Mouse (Mus musculus) midbrain, embryonic 11.5 days (tissue): ENCODE results near the gene Ifi203. TPM values are rescaled to one million over a fixed set of nuclear protein-coding genes. Genes with fewer than 3 reads are reported as not detected.
"Not testable (repeated sequence)": the region's sequence is repeated elsewhere in the genome, so short reads cannot be mapped to it uniquely, and the experiment has no call there.

Source experiments
- ATAC-seq: fragments of 200-750 bp; cut with Nextera tagmentation; 2 replicates; pipeline ENCODE4 v1.8.0; 2017; ENCODE audit warnings: moderate TSS enrichment, moderate library complexity; ENCODE audit not compliant: low FRiP score
- DNase-seq: peaks from one replicate; pipeline ENCODE4 v3.0.0; 2015; ENCODE audit warnings: low spot score; ENCODE audit errors: missing footprints
- H3K27ac ChIP-seq: fragments of 300-500 bp; sonication (generic); 2 replicates; pipeline ENCODE4 v1.5.1; 2014; ENCODE audit warnings: low read depth, low read length
- H3K27me3 ChIP-seq: fragments of 300-500 bp; sonication (generic); 2 replicates; pipeline ENCODE4 v1.6.1; 2014; ENCODE audit warnings: mild to moderate bottlenecking, low read length, moderate library complexity, mixed read lengths; ENCODE audit not compliant: control insufficient read depth, insufficient read depth
- H3K36me3 ChIP-seq: fragments of 300-500 bp; sonication (generic); 2 replicates; pipeline ENCODE4 v1.6.1; 2014; ENCODE audit warnings: mild to moderate bottlenecking, low read length, moderate library complexity, mixed read lengths; ENCODE audit not compliant: control insufficient read depth, insufficient read depth
- H3K4me1 ChIP-seq: fragments of 300-500 bp; sonication (generic); 2 replicates; pipeline ENCODE4 v1.6.1; 2014; ENCODE audit warnings: low read length; ENCODE audit not compliant: control insufficient read depth, insufficient read depth
- H3K4me2 ChIP-seq: fragments of 300-500 bp; sonication (generic); 2 replicates; pipeline ENCODE4 v1.6.1; 2014; ENCODE audit warnings: mild to moderate bottlenecking, moderate library complexity
- H3K4me3 ChIP-seq: fragments of 300-500 bp; sonication (generic); 2 replicates; pipeline ENCODE4 v1.5.1; 2014; ENCODE audit warnings: low read depth, low read length
- H3K9ac ChIP-seq: fragments of 300-500 bp; sonication (generic); 2 replicates; pipeline ENCODE4 v1.6.1; 2014; ENCODE audit warnings: low read length
- H3K9me3 ChIP-seq: fragments of 300-500 bp; sonication (generic); 2 replicates; pipeline ENCODE4 v1.6.1; 2016; ENCODE audit warnings: low read length; ENCODE audit not compliant: control insufficient read depth
- WGBS: fragments of 180-500 bp; shearing (Covaris S2); extraction: QIAGEN DNeasy Blood & Tissue Kit; methylation state at CpG from one replicate; pipeline ENCODE4 v1.1.7; 2014; 5-methylcytosine and 5-hydroxymethylcytosine counted together
- polyA plus RNA-seq: library from polyadenylated mRNA; unstranded; fragments of >200 nt; fragmentation: Nextera tagmentation; extraction: Ambion mirVana; gene quantifications from 2 replicates; pipeline ENCODE4 v1.2.1, GENCODE M21; 2014

Gene Ifi203
- polyA plus RNA-seq, 1 experiment from 2014 or later, result not detected

DNA sequence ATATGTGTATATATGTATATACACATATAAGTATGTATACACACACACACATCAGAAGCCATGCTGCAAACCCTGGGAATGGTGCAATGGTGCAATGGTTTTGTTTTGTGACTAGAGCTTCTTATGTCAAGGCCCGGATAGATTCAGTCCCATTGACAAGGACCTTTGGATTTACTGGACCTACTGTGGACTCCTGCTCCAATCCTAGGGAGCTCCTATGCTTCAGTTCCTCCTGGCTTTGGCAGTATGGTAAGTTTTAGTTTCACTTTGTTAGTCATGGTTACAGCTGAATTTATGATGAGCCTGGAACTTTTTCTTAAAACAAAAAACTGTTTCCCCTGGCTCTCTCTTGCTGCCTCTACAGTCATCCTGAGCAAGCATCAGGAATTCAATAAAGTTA is 65.3 kb downstream of the Ifi203 start:
- H3K9me3 ChIP-seq, ATAC-seq, H3K36me3 ChIP-seq, H3K4me2 ChIP-seq, H3K9ac ChIP-seq, H3K27ac ChIP-seq, H3K4me3 ChIP-seq, H3K27me3 ChIP-seq, H3K4me1 ChIP-seq, DNase-seq: not testable (repeated sequence)
- WGBS, result 71% methylated on average over 1 of the region's 1 CpGs

Other genes with a start within 250 kb of the Ifi203 start
- gene Ifi207, start 200.9 kb downstream of the Ifi203 start, polyA plus RNA-seq, result 1.1 and 1.6 TPM in 2 replicates
- 0.93 and 1.9 TPM in 2 replicates for gene Ifi204, start 175.7 kb downstream of the Ifi203 start, polyA plus RNA-seq
- gene Ifi211, start 29.6 kb downstream of the Ifi203 start, polyA plus RNA-seq, result 0.15 and 0.19 TPM in 2 replicates
- 0.36 and 0.58 TPM in 2 replicates for gene Mndal, start 181 bp downstream of the Ifi203 start, polyA plus RNA-seq
- gene Ifi202b, start 40.1 kb upstream of the Ifi203 start, polyA plus RNA-seq, result not detected in 2 replicates
- not detected in 2 replicates for gene Ifi205, start 89.1 kb upstream of the Ifi203 start, polyA plus RNA-seq
- gene Olfr433, start 98.0 kb upstream of the Ifi203 start, polyA plus RNA-seq, result not detected in 2 replicates
- not detected in 2 replicates for gene Olfr432, start 106.5 kb upstream of the Ifi203 start, polyA plus RNA-seq
- not detected in 2 replicates for gene Olfr430, start 123.9 kb upstream of the Ifi203 start, polyA plus RNA-seq
- gene Olfr429, start 141.7 kb upstream of the Ifi203 start, polyA plus RNA-seq, result not detected in 2 replicates
- not detected in 2 replicates for gene Olfr427, start 154.2 kb upstream of the Ifi203 start, polyA plus RNA-seq
- not detected in 2 replicates for gene Olfr231, start 178.5 kb upstream of the Ifi203 start, polyA plus RNA-seq
- gene Olfr424, start 188.8 kb upstream of the Ifi203 start, polyA plus RNA-seq, result not detected in 2 replicates
- gene Olfr420, start 213.0 kb upstream of the Ifi203 start, polyA plus RNA-seq, result not detected in 2 replicates
- 2.1 TPM in 2 replicates for gene Spta1, start 230.1 kb upstream of the Ifi203 start, polyA plus RNA-seq